Mouse (Mus musculus) neural tube, embryonic 11.5 days (tissue): Measurements from ENCODE around the gene Iqsec2. TPM values are rescaled to one million over a fixed set of nuclear protein-coding genes. Genes with fewer than 3 reads are reported as not detected.

Experiments used
- ATAC-seq: fragments of 200-750 bp; cut with Nextera tagmentation; 2 replicates; pipeline ENCODE4 v1.8.0; 2017; ENCODE audit warnings: moderate number of reproducible peaks, mild to moderate bottlenecking, moderate TSS enrichment, moderate library complexity; ENCODE audit not compliant: insufficient read depth, low FRiP score, low TSS enrichment
- DNase-seq: peaks from one replicate; pipeline ENCODE4 v3.0.0-alpha.2; 2015; ENCODE audit warnings: low spot score
- H3K27ac ChIP-seq: fragments of 300-500 bp; sonication (generic); 2 replicates; pipeline ENCODE4 v1.5.1; 2014; ENCODE audit warnings: low read depth, mild to moderate bottlenecking, low read length
- H3K27me3 ChIP-seq: fragments of 300-500 bp; sonication (generic); 2 replicates; pipeline ENCODE4 v1.6.1; 2014; ENCODE audit warnings: mild to moderate bottlenecking, low read length, mixed read lengths; ENCODE audit not compliant: control insufficient read depth, insufficient read depth
- H3K36me3 ChIP-seq: fragments of 300-500 bp; sonication (generic); 2 replicates; pipeline ENCODE4 v1.6.1; 2014; ENCODE audit warnings: mild to moderate bottlenecking, low read length, moderate library complexity, mixed read lengths; ENCODE audit not compliant: control insufficient read depth, insufficient read depth
- H3K4me1 ChIP-seq: fragments of 300-500 bp; sonication (generic); 2 replicates; pipeline ENCODE4 v1.6.1; 2014; ENCODE audit warnings: low read length, mixed read lengths; ENCODE audit not compliant: control insufficient read depth, insufficient read depth
- H3K4me2 ChIP-seq: fragments of 300-500 bp; sonication (generic); 2 replicates; pipeline ENCODE4 v1.6.1; 2014; ENCODE audit warnings: low read depth, mild to moderate bottlenecking, moderate library complexity
- H3K4me3 ChIP-seq: fragments of 300-500 bp; sonication (generic); 2 replicates; pipeline ENCODE4 v1.5.1; 2014; ENCODE audit warnings: low read depth, low read length
- H3K9ac ChIP-seq: fragments of 300-500 bp; sonication (generic); 2 replicates; pipeline ENCODE4 v1.6.1; 2014; ENCODE audit warnings: mild to moderate bottlenecking, low read length
- H3K9me3 ChIP-seq: fragments of 300-500 bp; sonication (generic); 2 replicates; pipeline ENCODE4 v1.6.1; 2016; ENCODE audit warnings: low read length; ENCODE audit not compliant: control insufficient read depth
- WGBS: fragments of 180-500 bp; shearing (Covaris S2); extraction: QIAGEN DNeasy Blood & Tissue Kit; methylation state at CpG from one replicate; pipeline ENCODE4 v1.1.7; 2014; 5-methylcytosine and 5-hydroxymethylcytosine counted together
- polyA plus RNA-seq: library from polyadenylated mRNA; unstranded; fragments of >200 nt; fragmentation: Nextera tagmentation; extraction: Ambion mirVana; gene quantifications from 2 replicates; pipeline ENCODE4 v1.2.1, GENCODE M21; 2014

Gene Iqsec2
- polyA plus RNA-seq, 1 experiment from 2014 or later, result 0.94 TPM

GRCm38 (mm10) chrX:152271189-152271588, 127.1 kb downstream of the Iqsec2 start:
- Histone ChIP-seq H3K4me3 (no peak overlapping the region), H3K9ac (no peak overlapping the region), H3K4me2 (no peak overlapping the region), H3K9me3 (no peaks in the 10 kb centered on the region), H3K4me1 (no peaks in the 10 kb centered on the region), H3K27me3 (no peaks in the 10 kb centered on the region), H3K27ac (no peak overlapping the region), H3K36me3 (peaks cover 21% of the 10 kb centered on the region)
- WGBS, result 97% methylated on average over 11 of the region's 11 CpGs
- DNase-seq, result no peak
- ATAC-seq, result no peak

Other genes with a start within 250 kb of the Iqsec2 start
- 169 and 184 TPM in 2 replicates for gene Hsd17b10, start 142.4 kb upstream of the Iqsec2 start, polyA plus RNA-seq
- gene Ribc1, start 128.0 kb upstream of the Iqsec2 start, polyA plus RNA-seq, result 4.8 and 5.8 TPM in 2 replicates
- gene Smc1a, start 127.8 kb upstream of the Iqsec2 start, polyA plus RNA-seq, result 117 and 125 TPM in 2 replicates
- 39.3 and 42.4 TPM in 2 replicates for gene Kdm5c, start 88.8 kb downstream of the Iqsec2 start, polyA plus RNA-seq
- 17.0 and 17.8 TPM in 2 replicates for gene Kantr, start 183.2 kb downstream of the Iqsec2 start, polyA plus RNA-seq
- gene Tspyl2, start 198.2 kb downstream of the Iqsec2 start, polyA plus RNA-seq, result 32.3 and 34.4 TPM in 2 replicates
- gene Gpr173, start 224.4 kb downstream of the Iqsec2 start, polyA plus RNA-seq, result 5.8 and 6.1 TPM in 2 replicates